Mouse (Mus musculus) hindbrain, embryonic 15.5 days (tissue): Measurements from ENCODE around the gene Ncam2. TPM values are rescaled to one million over a fixed set of nuclear protein-coding genes. Genes with fewer than 3 reads are reported as not detected.

Experiments
- ATAC-seq: fragments of 200-750 bp; cut with Nextera tagmentation; 2 replicates; pipeline ENCODE4 v1.8.0; 2017; ENCODE audit warnings: low read depth, moderate number of reproducible peaks, moderate TSS enrichment; ENCODE audit not compliant: low FRiP score
- H3K27ac ChIP-seq: fragments of 300-500 bp; sonication (generic); replicated peaks from 2 replicates; pipeline ENCODE4 v1.5.1; 2015; ENCODE audit warnings: mild to moderate bottlenecking, inconsistent platforms
- H3K27me3 ChIP-seq: fragments of 300-500 bp; sonication (generic); 2 replicates; pipeline ENCODE4 v1.6.1; 2015; ENCODE audit warnings: control low read depth, inconsistent platforms
- H3K36me3 ChIP-seq: fragments of 300-500 bp; sonication (generic); 2 replicates; pipeline ENCODE4 v1.6.1; 2015; ENCODE audit warnings: control low read depth, inconsistent platforms
- H3K4me1 ChIP-seq: fragments of 300-500 bp; sonication (generic); replicated peaks from 2 replicates; pipeline ENCODE4 v1.6.1; 2015; ENCODE audit warnings: control low read depth, inconsistent platforms
- H3K4me2 ChIP-seq: fragments of 300-500 bp; sonication (generic); 2 replicates; pipeline ENCODE4 v1.6.1; 2015; ENCODE audit warnings: moderate library complexity, mild to moderate bottlenecking, inconsistent platforms
- H3K4me3 ChIP-seq: fragments of 300-500 bp; sonication (generic); 2 replicates; pipeline ENCODE4 v1.5.1; 2015; ENCODE audit warnings: mild to moderate bottlenecking, inconsistent platforms
- H3K9ac ChIP-seq: fragments of 300-500 bp; sonication (generic); 2 replicates; pipeline ENCODE4 v1.6.1; 2015; ENCODE audit warnings: inconsistent platforms
- H3K9me3 ChIP-seq: fragments of 300-500 bp; sonication (generic); 2 replicates; pipeline ENCODE4 v1.6.1; 2016; ENCODE audit warnings: control low read depth, inconsistent platforms
- WGBS: fragments of 180-500 bp; shearing (Covaris S2); methylation state at CpG from one replicate; pipeline ENCODE4 v1.1.7; 2015; 5-methylcytosine and 5-hydroxymethylcytosine counted together
- polyA plus RNA-seq: library from polyadenylated mRNA; unstranded; fragments of >200 nt; fragmentation: Nextera tagmentation; extraction: Ambion mirVana; gene quantifications from 2 replicates; pipeline ENCODE4 v1.2.1, GENCODE M21; 2015

The Ncam2 gene
- polyA plus RNA-seq, 1 experiment from 2014 or later, result 25.7 TPM

DNA sequence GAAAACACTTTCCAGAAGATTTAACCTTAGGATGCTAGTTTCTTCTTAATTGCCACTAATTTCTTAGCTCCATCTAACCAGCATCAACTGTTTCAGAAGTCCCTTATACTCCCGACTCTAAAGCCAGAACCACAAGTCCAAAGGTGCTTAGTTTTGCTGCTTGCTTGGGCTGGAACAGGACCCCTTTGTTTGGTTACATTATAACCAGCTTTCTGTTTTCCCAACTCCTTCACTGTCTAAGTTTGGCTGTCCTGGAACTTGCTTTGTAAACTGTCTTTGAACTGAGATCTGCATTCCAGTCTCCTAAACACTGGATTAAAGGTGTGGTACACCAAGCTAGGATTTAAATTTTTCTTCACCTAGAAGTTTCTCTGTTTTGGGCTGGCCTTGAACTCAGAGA, 475.0 kb downstream of the Ncam2 start:
- no peak overlapping the region for H3K4me2 ChIP-seq
- ATAC-seq, result no peak
- H3K36me3 ChIP-seq, result no peaks in the 10 kb centered on the region
- H3K4me3 ChIP-seq, result no peak overlapping the region
- no peaks in the 10 kb centered on the region for H3K27me3 ChIP-seq
- 93% methylated on average over 1 of the region's 1 CpGs for whole genome bisulfite sequencing
- H3K4me1 ChIP-seq, result no peaks in the 10 kb centered on the region
- no peak overlapping the region for H3K9ac ChIP-seq
- no peaks in the 10 kb centered on the region for H3K9me3 ChIP-seq
- H3K27ac ChIP-seq, result no peak overlapping the region
